Mouse (Mus musculus) MEL (cell line): ENCODE results near the gene Eif1ad.

Source experiments
- CTCF ChIP-seq, 3 experiments: IDR thresholded peaks in 2 of 3; conservative IDR thresholded peaks in 1 of 3; 2 replicates each; pipeline ENCODE4 v1.5.1; 2011 to 2012; ENCODE audit warnings: low read length in 3 of 3, low read depth in 2 of 3, mild to moderate bottlenecking in 2 of 3, improper control_type of control experiment in 1 of 3, inconsistent platforms in 1 of 3, mixed read lengths in 1 of 3, moderate library complexity in 1 of 3; ENCODE audit not compliant: control insufficient read depth in 1 of 3, insufficient read depth in 1 of 3, poor library complexity in 1 of 3, severe bottlenecking in 1 of 3
- E2F4 ChIP-seq: IDR thresholded peaks from 2 replicates; pipeline ENCODE4 v1.6.1; 2011; ENCODE audit warnings: low read depth, low read length, improper control_type of control experiment, borderline replicate concordance
- ELF1 ChIP-seq: IDR thresholded peaks from 2 replicates; pipeline ENCODE4 v1.6.1; 2014; ENCODE audit warnings: low read depth, mild to moderate bottlenecking, inconsistent platforms, low read length, improper control_type of control experiment, moderate library complexity
- JUND ChIP-seq: IDR thresholded peaks from 2 replicates; pipeline ENCODE4 v1.6.1; 2011; ENCODE audit warnings: low read depth, mild to moderate bottlenecking, improper control_type of control experiment, low read length
- MAFK ChIP-seq: IDR thresholded peaks from 2 replicates; pipeline ENCODE4 v1.6.1; 2011; ENCODE audit warnings: low read depth, mild to moderate bottlenecking, low read length, improper control_type of control experiment, borderline replicate concordance
- MAX ChIP-seq: IDR thresholded peaks from 2 replicates; pipeline ENCODE4 v1.6.1; 2011; ENCODE audit warnings: low read length, improper control_type of control experiment
- MEF2A ChIP-seq: IDR thresholded peaks from 2 replicates; pipeline ENCODE4 v1.6.1; 2014; ENCODE audit warnings: low read depth, mild to moderate bottlenecking, inconsistent platforms, low read length, improper control_type of control experiment; ENCODE audit not compliant: poor library complexity, insufficient replicate concordance, severe bottlenecking; ENCODE audit errors: extremely low read depth
- TBP ChIP-seq: IDR thresholded peaks from 2 replicates; pipeline ENCODE4 v1.8.0; 2011; ENCODE audit warnings: low read depth, low read length, improper control_type of control experiment
- USF1 ChIP-seq: IDR thresholded peaks from 2 replicates; pipeline ENCODE4 v1.6.1; 2014; ENCODE audit warnings: low read depth, mild to moderate bottlenecking, inconsistent platforms, low read length, improper control_type of control experiment, moderate library complexity

DNA sequence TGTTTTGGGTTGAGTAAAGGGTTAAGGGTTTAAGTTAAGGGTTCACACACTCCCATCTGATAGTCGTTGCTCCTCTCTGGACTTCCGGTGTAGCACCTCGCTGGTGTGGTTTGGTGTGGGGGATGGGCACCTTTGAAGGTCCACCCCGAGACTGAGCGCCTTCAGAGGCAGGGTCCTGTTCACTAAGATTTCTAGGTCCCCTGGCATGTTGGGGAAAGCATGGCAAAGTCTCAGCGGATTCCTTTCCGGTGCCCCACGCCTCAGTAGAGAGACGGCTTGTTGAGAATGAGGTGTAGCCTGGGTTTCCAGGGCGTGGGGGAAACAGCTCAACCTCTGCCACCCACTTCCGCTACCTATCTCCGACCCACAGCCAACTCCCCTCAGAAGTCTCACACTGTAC is 23.1 kb downstream of the Eif1ad start:
- TF ChIP-seq USF1 (no peak), JUND (0 out of 2 replicates have a peak, but pooled peaks have one; percentile 13), MAFK (no peak), E2F4 (0 out of 2 replicates have a peak, but pooled peaks have one; percentile 35), CTCF (IDR thresholded peaks at IDR 0.05 in 2 of 3, conservative IDR thresholded peaks at IDR 0.05 in 1 of 3; ENCODE audit: control insufficient read depth in 1 of 3, insufficient read depth in 1 of 3, low read depth in 2 of 3, low read length in 3 of 3, poor library complexity in 1 of 3, severe bottlenecking in 1 of 3) (no peak), TBP (peak; percentile 75), ELF1 (peak; percentile 84), MAX (peak; percentile 86), MEF2A (no peak)
